Mouse (Mus musculus): ENCODE data around the gene Pcnx2. TPM values are rescaled to one million over a fixed set of nuclear protein-coding genes. Genes with fewer than 3 reads are reported as not detected.
A peak's percentile ranks its signal among the peaks of the same experiment; 100 is the strongest.

Pcnx2 gene
- polyA plus RNA-seq, 1 experiment from 2014 or later: 3.3 TPM

DNA sequence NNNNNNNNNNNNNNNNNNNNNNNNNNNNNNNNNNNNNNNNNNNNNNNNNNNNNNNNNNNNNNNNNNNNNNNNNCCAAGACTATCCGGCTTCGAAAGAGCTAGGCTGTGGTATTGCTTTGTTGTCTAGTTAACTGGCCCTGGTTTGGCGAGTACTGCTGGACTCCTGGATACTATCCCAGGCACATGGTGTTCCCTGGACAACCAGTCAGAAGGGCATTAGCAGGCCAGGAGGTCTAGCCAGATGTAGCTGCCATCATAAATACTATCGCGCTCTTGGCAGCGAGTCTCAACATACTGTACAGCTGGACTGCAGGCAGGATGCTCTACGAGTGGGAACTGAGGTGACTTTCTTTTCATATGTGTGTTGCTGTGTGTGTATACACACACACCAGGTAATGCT is 175.4 kb downstream of the Pcnx2 start:
- WGBS: 92% methylated on average over 7 of the region's 7 CpGs
- no peak for ATAC-seq (ENCODE audit: low FRiP score)

DNA sequence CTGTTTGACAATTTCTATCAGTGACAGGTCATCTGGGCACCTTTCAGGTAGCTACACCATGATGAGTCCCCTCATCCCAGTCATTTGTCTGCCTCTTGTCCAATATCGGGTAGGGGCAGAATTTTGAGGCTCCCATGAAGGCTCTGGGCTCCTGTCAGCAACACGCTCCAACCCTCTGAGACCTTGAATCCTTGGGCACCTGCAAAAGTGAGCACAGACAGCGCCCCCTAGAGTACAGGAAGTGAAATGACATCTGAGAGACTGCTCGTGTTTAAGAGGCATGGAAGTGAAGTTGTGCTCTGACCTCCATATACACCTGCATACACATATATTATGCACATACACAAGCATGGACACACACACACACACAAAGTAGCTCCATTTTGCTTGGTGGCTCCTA is 179.2 kb downstream of the Pcnx2 start:
- H3K27me3 ChIP-seq: no peaks in the 10 kb centered on the region
- H3K36me3 ChIP-seq: no peaks in the 10 kb centered on the region
- peaks cover 13% of the 10 kb centered on the region for H3K4me1 ChIP-seq (replicated peaks)
- WGBS: 61% methylated on average over 4 of the region's 4 CpGs
- no peak overlapping the region for H3K27ac ChIP-seq
- no peak overlapping the region for H3K4me2 ChIP-seq
- ATAC-seq (ENCODE audit: low FRiP score): no peak
- no peak overlapping the region for H3K9ac ChIP-seq
- no peak overlapping the region for H3K4me3 ChIP-seq
- no peaks in the 10 kb centered on the region for H3K9me3 ChIP-seq

More for the DNA sequence above, 175.4 kb downstream of the Pcnx2 start:
- no peak overlapping the region for H3K27ac ChIP-seq
- H3K9me3 ChIP-seq: no peaks in the 10 kb centered on the region
- no peak overlapping the region for H3K9ac ChIP-seq
- peaks cover 6% of the 10 kb centered on the region; the same call in 1 of the 2 replicates for H3K4me1 ChIP-seq (replicated peaks)
- no peak overlapping the region for H3K4me2 ChIP-seq
- H3K36me3 ChIP-seq: no peaks in the 10 kb centered on the region
- no peaks in the 10 kb centered on the region for H3K27me3 ChIP-seq
- no peak overlapping the region for H3K4me3 ChIP-seq

DNA sequence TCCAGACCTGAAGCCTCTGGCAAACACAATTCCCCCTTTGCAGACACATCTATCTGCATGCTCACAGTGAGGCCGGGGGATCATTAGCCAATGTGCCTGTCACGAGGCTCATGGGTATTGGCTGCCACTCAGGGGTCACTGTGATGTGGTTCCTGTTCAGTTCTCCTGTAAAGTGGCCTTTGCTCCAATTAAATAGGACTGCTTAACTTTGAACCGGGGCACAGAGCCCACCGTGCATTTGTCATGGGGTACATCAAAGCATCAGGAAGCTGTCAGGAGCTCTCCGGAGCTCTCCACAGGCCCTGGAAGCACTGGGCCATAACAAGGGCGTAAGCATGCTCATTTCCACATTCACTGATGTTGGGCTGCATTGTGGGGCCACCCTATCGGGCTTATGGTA is 181.5 kb downstream of the Pcnx2 start:
- H3K9ac ChIP-seq: no peak overlapping the region
- 28% methylated on average over 7 of the region's 7 CpGs for WGBS
- peak overlapping the region; percentile 27 for H3K27ac ChIP-seq
- H3K9me3 ChIP-seq: no peaks in the 10 kb centered on the region
- no peak for ATAC-seq (ENCODE audit: low FRiP score)
- H3K27me3 ChIP-seq: no peaks in the 10 kb centered on the region
- no peak overlapping the region for H3K4me2 ChIP-seq
- no peaks in the 10 kb centered on the region for H3K36me3 ChIP-seq
- H3K4me3 ChIP-seq: no peak overlapping the region
- peaks cover 13% of the 10 kb centered on the region for H3K4me1 ChIP-seq (replicated peaks)

DNA sequence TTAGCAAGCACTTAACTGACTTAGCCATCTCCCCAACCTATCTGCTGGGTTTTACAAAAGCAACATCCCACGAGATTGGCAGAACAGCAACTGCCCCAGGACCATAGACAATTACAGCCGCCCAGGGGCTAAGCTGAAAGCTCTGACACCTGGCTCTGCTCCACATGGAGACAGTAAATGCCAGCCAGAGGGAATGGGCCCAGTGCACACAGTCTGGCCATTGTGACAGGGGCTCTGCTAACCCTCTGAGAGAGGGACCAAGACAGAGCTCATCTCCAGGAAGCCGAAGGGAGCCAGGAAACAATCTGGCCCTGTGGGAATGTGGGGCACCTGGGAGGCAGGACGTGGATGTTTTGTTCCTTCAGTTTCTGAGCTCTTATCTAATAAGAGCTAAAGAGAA is 181.9 kb downstream of the Pcnx2 start:
- no peak overlapping the region for H3K9ac ChIP-seq
- H3K36me3 ChIP-seq: no peaks in the 10 kb centered on the region
- no peak overlapping the region for H3K4me3 ChIP-seq
- H3K4me1 ChIP-seq (replicated peaks): peaks cover 13% of the 10 kb centered on the region
- 28% methylated on average over 4 of the region's 4 CpGs for WGBS
- no peaks in the 10 kb centered on the region for H3K27me3 ChIP-seq
- ATAC-seq (ENCODE audit: low FRiP score): 0 out of 2 replicates have a peak, but pooled peaks have one; percentile 49
- H3K9me3 ChIP-seq: no peaks in the 10 kb centered on the region
- peak overlapping the region; percentile 27 for H3K27ac ChIP-seq
- H3K4me2 ChIP-seq: no peak overlapping the region

DNA sequence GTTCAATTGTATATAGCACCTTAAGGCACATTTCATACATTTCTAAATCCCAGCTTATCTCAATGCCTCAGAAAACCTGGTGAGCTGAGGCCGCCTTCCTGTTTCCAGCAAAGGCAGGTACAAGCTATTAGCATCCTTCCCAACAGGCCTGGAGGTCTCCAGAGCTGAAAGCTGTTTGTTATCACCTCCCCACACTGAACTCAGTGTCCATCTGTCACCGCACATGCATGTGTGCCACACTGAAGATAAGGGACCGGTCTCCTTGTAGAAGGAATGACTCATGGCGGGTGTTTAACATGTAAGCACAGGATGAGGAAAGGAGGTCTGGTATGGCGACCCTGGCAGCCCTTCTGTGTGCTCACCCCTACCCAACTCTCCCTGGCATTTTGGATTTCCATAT is 186.6 kb downstream of the Pcnx2 start:
- whole genome bisulfite sequencing: 93% methylated on average over 5 of the region's 5 CpGs
- Histone ChIP-seq H3K27ac (no peak overlapping the region), H3K36me3 (no peaks in the 10 kb centered on the region), H3K9me3 (no peaks in the 10 kb centered on the region), H3K4me2 (no peak overlapping the region), H3K27me3 (no peaks in the 10 kb centered on the region), H3K9ac (no peak overlapping the region), H3K4me1 (replicated peaks) (peaks cover 5% of the 10 kb centered on the region), H3K4me3 (no peak overlapping the region)
- no peak for ATAC-seq (ENCODE audit: low FRiP score)

DNA sequence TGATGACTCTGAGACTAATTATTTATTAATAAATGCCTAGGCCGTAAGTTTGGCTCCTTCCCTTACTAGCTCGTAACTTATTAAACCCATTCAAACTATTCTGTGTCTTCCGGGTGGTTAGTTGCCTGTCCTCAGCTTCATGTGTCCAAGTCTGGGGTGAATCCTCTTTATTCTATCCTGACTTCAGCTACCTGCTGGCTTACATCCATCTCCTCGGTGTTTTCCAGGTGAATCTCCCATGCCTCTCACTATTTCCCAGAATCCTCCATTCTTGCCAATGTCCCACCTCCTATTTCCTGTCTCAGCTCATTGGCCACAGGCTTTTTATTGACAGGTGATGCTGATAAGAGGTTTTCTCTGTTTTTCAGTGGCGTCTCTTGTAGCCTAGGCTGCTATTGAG is 188.9 kb downstream of the Pcnx2 start:
- Histone ChIP-seq H3K4me2 (no peak overlapping the region), H3K27me3 (no peaks in the 10 kb centered on the region), H3K9me3 (no peaks in the 10 kb centered on the region), H3K36me3 (no peaks in the 10 kb centered on the region), H3K4me3 (no peak overlapping the region), H3K9ac (no peak overlapping the region), H3K27ac (no peak overlapping the region), H3K4me1 (replicated peaks) (no peaks in the 10 kb centered on the region)
- 91% methylated on average over 5 of the region's 5 CpGs for WGBS
- no peak for ATAC-seq (ENCODE audit: low FRiP score)

DNA sequence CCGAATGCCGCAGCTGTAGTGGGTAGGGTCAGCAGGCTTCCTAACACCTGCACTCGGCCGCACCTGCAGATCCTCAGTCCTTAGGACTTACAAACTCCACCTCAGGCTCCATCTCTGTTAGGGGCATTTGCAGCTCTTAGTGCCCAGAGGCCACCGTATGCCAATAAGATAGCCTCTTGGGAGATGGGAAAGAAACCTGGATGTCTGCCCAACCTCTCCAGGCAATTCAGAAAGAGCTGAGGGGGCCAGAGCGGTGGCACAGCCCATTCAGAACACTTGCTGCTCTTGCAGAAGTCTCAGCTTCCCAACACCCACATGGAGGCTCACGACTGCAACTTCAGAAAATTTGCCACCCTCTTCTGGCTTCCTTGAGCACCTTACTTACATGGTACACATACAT is 192.3 kb downstream of the Pcnx2 start:
- H3K4me2 ChIP-seq: no peak overlapping the region
- H3K4me1 ChIP-seq (replicated peaks): peaks cover 16% of the 10 kb centered on the region
- no peaks in the 10 kb centered on the region for H3K9me3 ChIP-seq
- no peak overlapping the region for H3K4me3 ChIP-seq
- no peaks in the 10 kb centered on the region for H3K27me3 ChIP-seq
- no peaks in the 10 kb centered on the region for H3K36me3 ChIP-seq
- WGBS: 83% methylated on average over 7 of the region's 7 CpGs
- no peak overlapping the region for H3K9ac ChIP-seq
- ATAC-seq (ENCODE audit: low FRiP score): no peak
- H3K27ac ChIP-seq: no peak overlapping the region

DNA sequence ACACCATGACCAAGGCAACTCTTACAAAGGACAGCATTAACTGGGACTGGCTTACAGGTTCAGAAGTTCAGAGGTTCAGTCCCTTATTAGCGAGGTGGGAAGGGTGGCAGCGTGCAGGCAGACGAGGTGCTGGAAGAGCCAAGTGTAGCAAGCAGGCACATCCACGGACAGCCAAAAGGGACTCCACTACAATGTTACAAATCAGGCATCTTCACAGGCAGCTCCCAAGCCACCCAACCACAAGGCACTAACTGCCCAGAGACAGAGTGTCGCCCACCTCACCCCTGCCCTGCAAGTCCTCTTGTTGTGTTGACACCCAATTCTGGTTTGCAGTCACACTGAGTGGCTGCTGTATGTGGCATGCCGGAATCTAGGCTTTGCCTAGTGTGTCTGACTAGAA is 193.7 kb downstream of the Pcnx2 start:
- ATAC-seq (ENCODE audit: low FRiP score): no peak
- Histone ChIP-seq H3K27me3 (no peaks in the 10 kb centered on the region), H3K4me1 (replicated peaks) (peaks cover 16% of the 10 kb centered on the region), H3K27ac (no peak overlapping the region), H3K36me3 (no peaks in the 10 kb centered on the region), H3K4me2 (no peak overlapping the region), H3K9ac (no peak overlapping the region), H3K4me3 (no peak overlapping the region), H3K9me3 (no peaks in the 10 kb centered on the region)
- WGBS: 91% methylated on average over 6 of the region's 6 CpGs

DNA sequence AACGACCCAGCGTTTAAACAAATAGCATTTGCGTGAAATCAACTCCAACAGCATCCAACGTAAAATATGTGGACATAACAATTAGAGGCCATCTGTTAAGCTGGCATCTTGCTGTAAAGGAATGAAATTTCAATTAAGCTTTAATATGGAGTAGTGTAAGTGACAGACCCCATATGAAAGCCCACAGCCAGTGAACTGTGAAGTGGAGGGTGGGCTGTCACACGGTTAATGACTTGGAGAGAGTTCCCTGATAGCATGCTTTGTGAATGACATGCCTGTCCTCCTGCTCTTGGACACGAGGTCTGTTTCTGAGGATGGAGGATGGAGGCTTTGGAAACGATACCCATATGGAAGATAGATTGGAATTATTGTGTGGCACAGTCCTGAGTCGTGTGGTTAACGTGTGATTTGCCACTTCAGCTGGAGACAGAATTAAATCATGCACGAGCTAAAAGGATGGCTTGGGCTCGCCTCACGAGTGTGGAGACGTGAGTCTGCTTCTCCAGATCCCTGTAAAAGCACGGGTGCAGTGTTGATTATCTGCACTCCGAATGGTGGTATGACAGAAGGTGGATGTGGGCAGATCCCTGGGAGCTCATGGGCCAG is 195.1 kb downstream of the Pcnx2 start:
- WGBS: 55% methylated on average over 15 of the region's 15 CpGs
- peaks cover 16% of the 10 kb centered on the region for H3K4me1 ChIP-seq (replicated peaks)
- no peaks in the 10 kb centered on the region for H3K27me3 ChIP-seq
- H3K4me2 ChIP-seq: no peak overlapping the region
- H3K36me3 ChIP-seq: no peaks in the 10 kb centered on the region
- H3K9ac ChIP-seq: no peak overlapping the region
- 0 out of 2 replicates have a peak, but pooled peaks have one; percentile 36 for ATAC-seq (ENCODE audit: low FRiP score)
- H3K9me3 ChIP-seq: no peaks in the 10 kb centered on the region
- peak overlapping the region; percentile 24; the same call in 1 of the 2 replicates for H3K27ac ChIP-seq
- H3K4me3 ChIP-seq: no peak overlapping the region

Other genes with a start within 250 kb of the Pcnx2 start
- gene Map10, start 228.5 kb downstream of the Pcnx2 start, polyA plus RNA-seq (2015; fragmentation: Nextera tagmentation; extraction: Ambion mirVana): 7.0 and 8.0 TPM in 2 replicates
- gene Ntpcr, start 168.4 kb downstream of the Pcnx2 start, polyA plus RNA-seq (2015; fragmentation: Nextera tagmentation; extraction: Ambion mirVana): 32.3 and 33.8 TPM in 2 replicates
- 0.29 and 0.48 TPM in 2 replicates for gene Map3k21, start 12.1 kb upstream of the Pcnx2 start, polyA plus RNA-seq (2015; fragmentation: Nextera tagmentation; extraction: Ambion mirVana)
- gene Kcnk1, start 96.9 kb upstream of the Pcnx2 start, polyA plus RNA-seq (2015; fragmentation: Nextera tagmentation; extraction: Ambion mirVana): 10.1 and 13.0 TPM in 2 replicates

Data from hindbrain, embryonic 13.5 days (tissue).